In genomic region chr1:171564247-171564646, GRCm38 (mm10) we compare ENCODE assay signal across 9 mouse cellular contexts. TPM values are rescaled to one million over a fixed set of nuclear protein-coding genes. Genes with fewer than 3 reads are reported as not detected.
DNase-seq lines count a peak whose midpoint lies in the region; ATAC-seq and TF ChIP-seq lines count a peak whose summit lies in the region.
"Had no signal": no experiment of that assay in that cellular context is flagged by ENCODE, and none has a peak within 500 bp of the region (broad histone marks: within the 10 kb centered on the region; RNA-seq: fewer than 3 reads in every experiment).

No protein-coding gene starts in this region.

- H3K27ac ChIP-seq in spleen, adult 2 months (ENCODE audit: insufficient read depth, low read length), result no peak overlapping the region
- H3K27ac ChIP-seq in intestine, embryonic 14.5 days (ENCODE audit: low read depth), result no peak overlapping the region
- H3K27ac ChIP-seq in lung, postnatal 0 days (ENCODE audit: low read length), result no peak overlapping the region
- no peak overlapping the region for H3K27ac ChIP-seq in cerebellum, adult 2 months (ENCODE audit: insufficient read depth, low read length)
- H3K27ac ChIP-seq: heart, embryonic 13.5 days had no signal

- H3K9me3 ChIP-seq in intestine, embryonic 14.5 days (ENCODE audit: control insufficient read depth, low read length), result no peaks in the 10 kb centered on the region
- no peaks in the 10 kb centered on the region for H3K9me3 ChIP-seq in lung, postnatal 0 days (ENCODE audit: low read length)
- H3K9me3 ChIP-seq: heart, embryonic 13.5 days had no signal

- no peak overlapping the region for H3K4me2 ChIP-seq in intestine, embryonic 14.5 days (ENCODE audit: low read length)
- H3K4me2 ChIP-seq in lung, postnatal 0 days (replicated peaks; ENCODE audit: low read depth, low read length), result no peak overlapping the region
- H3K4me2 ChIP-seq: heart, embryonic 13.5 days had no signal

- 75% methylated on average over 3 of the region's 3 CpGs for WGBS in spleen, adult 2 months
- WGBS in intestine, embryonic 14.5 days, result 63% methylated on average over 3 of the region's 3 CpGs
- WGBS in lung, postnatal 0 days, result 57% methylated on average over 3 of the region's 3 CpGs
- 63% methylated on average over 3 of the region's 3 CpGs for WGBS in cerebellum, adult 2 months

- peak; percentile 56; the same call in 1 of the 2 replicates for TF ChIP-seq CTCF in spleen, adult 2 months (IDR thresholded peaks at IDR 0.05; ENCODE audit: extremely low read depth, insufficient read depth, insufficient read length, insufficient replicate concordance)
- peak; percentile 77 for TF ChIP-seq CTCF in lung, postnatal 0 days (IDR thresholded peaks at IDR 0.05)
- no peak; the same call in 1 of the 2 replicates for TF ChIP-seq CTCF in cerebellum, adult 2 months (IDR thresholded peaks at IDR 0.05; ENCODE audit: borderline replicate concordance, insufficient read depth, low read depth, low read length)

- TF ChIP-seq POLR2A in spleen, adult 2 months (IDR thresholded peaks at IDR 0.05; ENCODE audit: low read depth, low read length), result no peak
- TF ChIP-seq POLR2A in cerebellum, adult 2 months (IDR thresholded peaks at IDR 0.05; ENCODE audit: borderline replicate concordance, insufficient read depth, low read length), result no peak

- no peaks in the 10 kb centered on the region for H3K27me3 ChIP-seq in spleen, adult 2 months (ENCODE audit: control insufficient read depth, insufficient read depth, low read length)
- no peaks in the 10 kb centered on the region for H3K27me3 ChIP-seq in intestine, embryonic 14.5 days (replicated peaks; ENCODE audit: control insufficient read depth, insufficient read depth, low read length)
- no peaks in the 10 kb centered on the region for H3K27me3 ChIP-seq in lung, postnatal 0 days (replicated peaks; ENCODE audit: insufficient read depth, low read length)
- no peaks in the 10 kb centered on the region for H3K27me3 ChIP-seq in cerebellum, adult 2 months (ENCODE audit: control insufficient read depth, insufficient read depth, low read length)
- H3K27me3 ChIP-seq: heart, embryonic 13.5 days had no signal

- no peaks in the 10 kb centered on the region for H3K36me3 ChIP-seq in spleen, adult 2 months (ENCODE audit: control insufficient read depth, insufficient read depth, low read length)
- no peaks in the 10 kb centered on the region for H3K36me3 ChIP-seq in intestine, embryonic 14.5 days (ENCODE audit: control insufficient read depth, insufficient read depth, low read length)
- H3K36me3 ChIP-seq in lung, postnatal 0 days (ENCODE audit: insufficient read depth, low read length), result no peaks in the 10 kb centered on the region
- H3K36me3 ChIP-seq: heart, embryonic 13.5 days had no signal

- H3K4me3 ChIP-seq in spleen, adult 2 months (ENCODE audit: extremely low read depth, insufficient read depth, insufficient read length), result no peak overlapping the region
- no peak overlapping the region for H3K4me3 ChIP-seq in intestine, embryonic 14.5 days (ENCODE audit: low read depth, low read length)
- H3K4me3 ChIP-seq in lung, postnatal 0 days (ENCODE audit: low read depth, low read length), result no peak overlapping the region
- no peak overlapping the region for H3K4me3 ChIP-seq in cerebellum, adult 2 months (replicated peaks; ENCODE audit: insufficient read depth, low read depth, low read length)
- H3K4me3 ChIP-seq: heart, embryonic 13.5 days had no signal

- peaks cover 16% of the 10 kb centered on the region; the same call in 1 of the 2 replicates for H3K4me1 ChIP-seq in spleen, adult 2 months (ENCODE audit: control insufficient read depth, insufficient read depth, insufficient read length)
- no peaks in the 10 kb centered on the region for H3K4me1 ChIP-seq in intestine, embryonic 14.5 days (replicated peaks; ENCODE audit: control insufficient read depth, insufficient read depth, low read length)
- no peaks in the 10 kb centered on the region for H3K4me1 ChIP-seq in lung, postnatal 0 days (ENCODE audit: insufficient read depth, low read depth, low read length)
- no peaks in the 10 kb centered on the region for H3K4me1 ChIP-seq in cerebellum, adult 2 months (ENCODE audit: control insufficient read depth, insufficient read depth, low read length)

- ATAC-seq in intestine, embryonic 14.5 days (replicated peaks; ENCODE audit: low FRiP score, low TSS enrichment, low read depth), result no peak; the same call in 1 of the 2 replicates
- ATAC-seq in lung, postnatal 0 days, result peak; percentile 68

- H3K9ac ChIP-seq in intestine, embryonic 14.5 days (ENCODE audit: low read length), result no peak overlapping the region
- H3K9ac ChIP-seq in lung, postnatal 0 days (replicated peaks; ENCODE audit: low read depth), result no peak overlapping the region
- H3K9ac ChIP-seq: heart, embryonic 13.5 days had no signal

- no peak for TF ChIP-seq EP300 in lung, postnatal 0 days (IDR thresholded peaks at IDR 0.05)

- peak; percentile 40 to 43 for DNase-seq in spleen, adult 2 months (ENCODE audit: low read depth in 1 of 2, low spot score in 2 of 2)
- no peak for DNase-seq in spleen, adult 12 weeks (ENCODE audit: low spot score)
- DNase-seq in c-Kit-positive CD71-negative TER-119-negative erythroid progenitor cells, embryonic 14.5 days (ENCODE audit: low read depth), result peak; percentile 84
- DNase-seq in intestine, embryonic 14.5 days (ENCODE audit: low spot score), result peak; percentile 58
- peak; percentile 55 for DNase-seq in lung, postnatal 0 days (ENCODE audit: low spot score)
- peak; percentile 32 to 41 for DNase-seq in thymus, postnatal 36 days
- no peak for DNase-seq in urinary bladder, postnatal 25 days (ENCODE audit: low spot score)
- no peak for DNase-seq in cerebellum, adult 2 months

RNA-seq across cellular contexts. Expression of gene Cd244a, which starts 5.3 kb away (rescaled TPM):
- 5.7 and 6.8 TPM in 2 replicates for polyA plus RNA-seq in spleen, adult 2 months (2012; rRNA removed)
- polyA plus RNA-seq in intestine, embryonic 14.5 days (2014; fragmentation: Nextera tagmentation; extraction: Ambion mirVana), result 0.31 and 0.35 TPM in 2 replicates
- polyA plus RNA-seq in lung, postnatal 0 days (2015; fragmentation: Nextera tagmentation; extraction: Ambion mirVana), result 1.7 and 1.8 TPM in 2 replicates
- 0.05 TPM in 1 of 2 replicates, not detected in the other for polyA plus RNA-seq in cerebellum, adult 2 months (2012; rRNA removed)

RNA-seq across cellular contexts. Expression of gene Itln1, which starts 29.2 kb away (rescaled TPM):
- polyA plus RNA-seq in spleen, adult 2 months (2012; rRNA removed), result 1.3 TPM in 1 of 2 replicates, not detected in the other
- not detected in 2 replicates for polyA plus RNA-seq in intestine, embryonic 14.5 days (2014; fragmentation: Nextera tagmentation; extraction: Ambion mirVana)
- polyA plus RNA-seq in lung, postnatal 0 days (2015; fragmentation: Nextera tagmentation; extraction: Ambion mirVana), result not detected in 2 replicates
- polyA plus RNA-seq in cerebellum, adult 2 months (2012; rRNA removed), result not detected in 2 replicates
- polyA plus RNA-seq: heart, embryonic 13.5 days had no signal

RNA-seq across cellular contexts. Expression of gene Ly9, which starts 43.0 kb away (rescaled TPM):
- polyA plus RNA-seq in spleen, adult 2 months (2012; rRNA removed), result 23.8 and 27.7 TPM in 2 replicates
- 0.11 and 0.15 TPM in 2 replicates for polyA plus RNA-seq in intestine, embryonic 14.5 days (2014; fragmentation: Nextera tagmentation; extraction: Ambion mirVana)
- 0.55 and 0.84 TPM in 2 replicates for polyA plus RNA-seq in lung, postnatal 0 days (2015; fragmentation: Nextera tagmentation; extraction: Ambion mirVana)
- polyA plus RNA-seq in cerebellum, adult 2 months (2012; rRNA removed), result 0.14 and 0.16 TPM in 2 replicates

Comparison
In these comparisons a context has a peak if more than half of its experiments do, and no peak if none do; other contexts are left out.
1. DNase-seq: peak in spleen, adult 2 months (2 of 2), c-Kit-positive CD71-negative TER-119-negative erythroid progenitor cells, embryonic 14.5 days (single experiment), intestine, embryonic 14.5 days (single experiment), lung, postnatal 0 days (single experiment) and thymus, postnatal 36 days (2 of 2); none in spleen, adult 12 weeks (single experiment), urinary bladder, postnatal 25 days (single experiment) and cerebellum, adult 2 months (0 of 2).
2. RNA of gene Ly9, which starts 43.0 kb away (polyA plus RNA-seq): 23.8 to 27.7 TPM in spleen, adult 2 months; 0.55 to 0.84 TPM in lung, postnatal 0 days, 0.14 to 0.16 TPM in cerebellum, adult 2 months and 0.11 to 0.15 TPM in intestine, embryonic 14.5 days; every median in the first group is over 10 times any median in the second.